In genomic region chr17:32785656-32786055, GRCm38 (mm10) we compare ENCODE assay signal across 11 mouse cellular contexts. TPM values are rescaled to one million over a fixed set of nuclear protein-coding genes. Genes with fewer than 3 reads are reported as not detected.
A peak's percentile ranks its signal among the peaks of the same experiment; 100 is the strongest.
DNase-seq lines count a peak whose midpoint lies in the region; ATAC-seq and TF ChIP-seq lines count a peak whose summit lies in the region.
"Had no signal": no experiment of that assay in that cellular context is flagged by ENCODE, and none has a peak within 500 bp of the region (broad histone marks: within the 10 kb centered on the region; RNA-seq: fewer than 3 reads in every experiment).

No protein-coding gene starts in this region.

- DNase-seq in kidney, adult 2 months, result peak; percentile 23
- DNase-seq in kidney, postnatal 14 days, result no peak
- no peak for DNase-seq in neural tube, embryonic 10.5 days (ENCODE audit: extremely low spot score, low spot score)
- DNase-seq in urinary bladder, postnatal 14 days (ENCODE audit: low spot score), result no peak
- DNase-seq in left cerebral cortex, postnatal 25 days (ENCODE audit: low spot score in 2 of 2), result no peak
- DNase-seq: thymus, postnatal 14 days had no signal

- no peak for ATAC-seq in neural tube, embryonic 12.5 days (ENCODE audit: low FRiP score, low read depth)
- ATAC-seq in limb, embryonic 13.5 days (ENCODE audit: low FRiP score, low read depth), result no peak

- peaks cover 8% of the 10 kb centered on the region; the same call in 1 of the 2 replicates for H3K9me3 ChIP-seq in neural tube, embryonic 12.5 days
- 0 out of 2 replicates have a peak, but pooled peaks cover 4% of the 10 kb centered on the region for H3K9me3 ChIP-seq in limb, embryonic 13.5 days

- no peaks in the 10 kb centered on the region for H3K27me3 ChIP-seq in kidney, adult 2 months (replicated peaks; ENCODE audit: control insufficient read depth, insufficient read depth, low read length)
- H3K27me3 ChIP-seq in neural tube, embryonic 12.5 days (replicated peaks), result no peaks in the 10 kb centered on the region
- H3K27me3 ChIP-seq in limb, embryonic 13.5 days, result no peaks in the 10 kb centered on the region

- no peak overlapping the region for H3K27ac ChIP-seq in kidney, adult 2 months (ENCODE audit: insufficient read depth, low read depth, low read length)
- H3K27ac ChIP-seq in neural tube, embryonic 12.5 days, result no peak overlapping the region
- H3K27ac ChIP-seq in limb, embryonic 13.5 days, result no peak overlapping the region

- 0 out of 2 replicates have a peak overlapping the region, but pooled peaks have one; percentile 0 for H3K4me3 ChIP-seq in kidney, adult 2 months (ENCODE audit: insufficient read depth, low read depth, low read length)
- no peak overlapping the region for H3K4me3 ChIP-seq in neural tube, embryonic 12.5 days
- H3K4me3 ChIP-seq in limb, embryonic 13.5 days, result no peak overlapping the region

- no peak overlapping the region for H3K9ac ChIP-seq in neural tube, embryonic 12.5 days
- H3K9ac ChIP-seq in limb, embryonic 13.5 days, result no peak overlapping the region

- TF ChIP-seq POLR2A in kidney, adult 2 months (IDR thresholded peaks at IDR 0.05; ENCODE audit: low read depth, low read length), result no peak

- H3K4me2 ChIP-seq in neural tube, embryonic 12.5 days (replicated peaks), result 0 out of 2 replicates have a peak overlapping the region, but pooled peaks have one; percentile 10
- peak overlapping the region; percentile 14; the same call in 1 of the 2 replicates for H3K4me2 ChIP-seq in limb, embryonic 13.5 days (replicated peaks)

- no peaks in the 10 kb centered on the region; the same call in 1 of the 2 replicates for H3K36me3 ChIP-seq in kidney, adult 2 months (ENCODE audit: control insufficient read depth, insufficient read depth, low read length)
- H3K36me3 ChIP-seq in neural tube, embryonic 12.5 days, result peaks cover 35% of the 10 kb centered on the region
- peaks cover 27% of the 10 kb centered on the region for H3K36me3 ChIP-seq in limb, embryonic 13.5 days

- TF ChIP-seq CTCF in kidney, adult 2 months (conservative IDR thresholded peaks at IDR 0.05; ENCODE audit: insufficient read depth, insufficient read length, low read depth, low read length), result no peak

- intact Hi-C loops in left cerebral cortex, postnatal 25 days (cut with DNase I), result no loop called here

- WGBS in kidney, adult 2 months, result 54% methylated on average over 3 of the region's 3 CpGs
- WGBS in neural tube, embryonic 12.5 days, result 95% methylated on average over 3 of the region's 3 CpGs
- 79% methylated on average over 3 of the region's 3 CpGs for WGBS in limb, embryonic 13.5 days

- H3K4me1 ChIP-seq in kidney, adult 2 months (ENCODE audit: control insufficient read depth, insufficient read depth, low read length), result peaks cover 9% of the 10 kb centered on the region
- peaks cover 20% of the 10 kb centered on the region for H3K4me1 ChIP-seq in neural tube, embryonic 12.5 days
- peaks cover 17% of the 10 kb centered on the region for H3K4me1 ChIP-seq in limb, embryonic 13.5 days

RNA-seq across cellular contexts. Expression of gene Zfp871, which starts 2.4 kb away (rescaled TPM):
- polyA plus RNA-seq in kidney, adult 2 months (2012; rRNA removed), result 20.5 and 24.8 TPM in 2 replicates
- polyA plus RNA-seq in neural tube, embryonic 12.5 days (2016; fragmentation: Nextera tagmentation; extraction: Ambion mirVana), result 39.9 and 44.9 TPM in 2 replicates
- polyA plus RNA-seq in limb, embryonic 13.5 days (2015; fragmentation: Nextera tagmentation; extraction: Ambion mirVana), result 46.3 and 50.3 TPM in 2 replicates
- total RNA-seq in left cerebral cortex, postnatal 25 days (2021), result 10 to 100 TPM; 84.8 to 93.7 TPM

RNA-seq across cellular contexts. Expression of gene Zfp811, which starts 24.1 kb away (rescaled TPM):
- polyA plus RNA-seq in kidney, adult 2 months (2012; rRNA removed), result 0.14 and 0.16 TPM in 2 replicates
- 43.4 and 44.3 TPM in 2 replicates for polyA plus RNA-seq in neural tube, embryonic 12.5 days (2016; fragmentation: Nextera tagmentation; extraction: Ambion mirVana)
- polyA plus RNA-seq in limb, embryonic 13.5 days (2015; fragmentation: Nextera tagmentation; extraction: Ambion mirVana), result 5.3 and 5.8 TPM in 2 replicates
- total RNA-seq in left cerebral cortex, postnatal 25 days (2021), result 1 to 10 TPM; 6.1 to 7.5 TPM
- total RNA-seq: hematopoietic stem cell, adult 5-6 weeks; neutrophil, adult 5-6 weeks had no signal
- polyA plus RNA-seq: small intestine, adult 2 months had no signal

RNA-seq across cellular contexts. Expression of gene Zfp799, which starts 44.4 kb away (rescaled TPM):
- polyA plus RNA-seq in kidney, adult 2 months (2012; rRNA removed), result 3.4 and 3.6 TPM in 2 replicates
- polyA plus RNA-seq in neural tube, embryonic 12.5 days (2016; fragmentation: Nextera tagmentation; extraction: Ambion mirVana), result 15.7 and 17.3 TPM in 2 replicates
- polyA plus RNA-seq in limb, embryonic 13.5 days (2015; fragmentation: Nextera tagmentation; extraction: Ambion mirVana), result 21.7 and 22.0 TPM in 2 replicates
- 10 to 100 TPM; 27.0 to 32.1 TPM for total RNA-seq in left cerebral cortex, postnatal 25 days (2021)
